Mouse (Mus musculus) left cerebral cortex, adult 2 months (tissue): Measurements from ENCODE around the gene Atg4c. TPM values are rescaled to one million over a fixed set of nuclear protein-coding genes. Genes with fewer than 3 reads are reported as not detected.

Source experiments
- DNase-seq, 2 experiments: peaks; one replicate each; pipeline ENCODE4 v3.0.0; 2021 to 2022; ENCODE audit warnings: low spot score in 2 of 2, mixed read lengths in 1 of 2; ENCODE audit errors: extremely low spot score in 1 of 2
- H3K27ac ChIP-seq: fragments of 200-600 bp; 2 replicates; pipeline ENCODE4 v1.8.1; 2022
- H3K4me3 ChIP-seq: fragments of 200-600 bp; 2 replicates; pipeline ENCODE4 v1.8.1; 2022
- CTCF ChIP-seq: fragments of 200-600 bp; IDR thresholded peaks from 2 replicates; pipeline ENCODE4 v1.8.1; 2022; ENCODE audit warnings: antibody characterized with exemption, mild to moderate bottlenecking, moderate library complexity
- intact Hi-C: fragments of 180-260 bp; cut with DNase I; formaldehyde crosslinking; loops from one replicate; pipeline ENCODE4 v1.15.1; 2025
- long read RNA-seq, 2 experiments: library from polyadenylated mRNA; stranded (forward); transcript quantifications; one replicate each; pipeline ENCODE4 v2.0.0; 2021; ENCODE audit warnings: borderline mapping rate in 2 of 2
- total RNA-seq, 2 experiments: library from RNA; stranded (reverse); gene quantifications; 2 replicates each; pipeline ENCODE4 v1.2.3; 2021

Atg4c gene
- 10 to 100 TPM; 44.8 to 46.8 TPM for total RNA-seq
- long read RNA-seq, experiment 1, transcript Atg4c-201 (11 exons, 3,178 nt), result major isoform, 27 of 51 reads
- long read RNA-seq, experiment 1, partial matches to known transcripts, result 3 of 51 reads
- long read RNA-seq, experiment 1, other reads (novel, unspliced or antisense), result 21 of 51 reads
- long read RNA-seq, experiment 2, transcript Atg4c-203 (11 exons, 2,792 nt), result minor isoform, 6 of 50 reads
- long read RNA-seq, experiment 2, transcript Atg4c-201 (11 exons, 3,178 nt), result major isoform, 30 of 50 reads
- long read RNA-seq, experiment 2, partial matches to known transcripts, result 2 of 50 reads
- long read RNA-seq, experiment 2, other reads (novel, unspliced or antisense), result 12 of 50 reads

DNA sequence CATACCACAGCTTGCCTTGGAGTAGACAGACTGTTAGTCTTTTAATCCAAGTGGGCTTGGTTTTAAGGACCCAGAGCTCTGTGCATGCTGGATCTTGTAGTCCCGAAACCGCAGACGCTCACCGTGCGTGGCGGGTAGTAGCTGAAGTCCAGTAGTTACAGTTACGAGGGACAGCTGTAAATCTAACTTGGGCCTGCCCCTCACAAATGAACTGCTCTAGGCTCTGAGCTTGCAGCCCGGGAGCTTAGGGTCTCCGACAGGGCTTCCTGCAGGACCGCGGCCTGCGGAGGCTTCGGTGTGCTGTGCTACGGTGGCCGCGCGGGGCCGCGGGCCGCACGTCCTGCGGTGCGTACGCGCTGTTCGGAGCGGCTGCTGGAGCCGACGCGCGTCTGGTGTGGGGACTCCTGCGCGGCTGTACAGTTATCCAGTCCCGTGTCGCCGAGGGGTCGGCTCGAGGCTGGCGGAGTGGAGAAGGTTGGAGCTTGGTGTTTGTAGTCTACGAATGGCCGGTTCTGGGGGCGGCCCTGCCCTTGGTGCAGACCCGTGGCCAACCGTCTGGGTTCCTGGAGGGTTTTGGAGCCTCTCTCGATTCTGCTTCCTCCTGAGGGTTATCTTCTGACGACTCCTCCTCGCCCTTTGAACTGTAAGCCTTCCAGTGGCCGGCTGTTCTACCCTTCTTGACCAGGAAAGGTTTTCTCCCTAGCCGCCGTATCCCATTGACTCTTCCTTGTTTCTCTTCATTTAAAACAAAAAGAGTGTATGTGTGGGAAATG is at the start of gene Atg4c:
TSS of gene Atg4c (plus strand) at position 125 of the 773 bp plus-strand sequence.
- TF ChIP-seq CTCF, result no peak
- Histone ChIP-seq H3K27ac (peak within 1 kb of the TSS; percentile 97), H3K4me3 (peak within 1 kb of the TSS; percentile 85)
- DNase-seq, result peak; percentile 87 to 88
- intact Hi-C loops, result loop anchor here (5.0 kb wide), 1 partner anchor 272 kb away; the partner anchor contains the start of gene Usp1

DNA sequence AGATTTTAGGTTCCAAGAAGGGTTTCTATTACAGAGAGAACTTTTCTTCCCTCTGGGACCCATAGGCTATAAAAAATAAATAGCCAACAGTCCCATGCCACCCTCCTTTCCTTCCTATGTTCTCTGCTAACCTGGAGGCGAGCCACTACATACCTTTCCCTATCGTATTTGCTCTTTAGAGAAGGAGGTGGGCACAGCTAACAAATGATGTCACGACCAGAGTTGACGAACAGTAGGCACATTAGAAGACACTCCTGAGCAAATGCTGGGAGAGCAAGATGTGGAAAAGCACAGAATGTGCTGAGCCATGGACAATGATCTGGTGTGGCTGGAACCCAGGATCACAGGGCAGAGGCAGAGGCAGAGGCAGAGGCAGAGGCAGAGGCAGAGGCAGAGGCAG is 42.3 kb upstream of the Atg4c start:
- no peak for DNase-seq
- no peak for TF ChIP-seq CTCF
- intact Hi-C loops, result no loop called here
- Histone ChIP-seq H3K4me3 (no peak overlapping the region), H3K27ac (no peak overlapping the region)

DNA sequence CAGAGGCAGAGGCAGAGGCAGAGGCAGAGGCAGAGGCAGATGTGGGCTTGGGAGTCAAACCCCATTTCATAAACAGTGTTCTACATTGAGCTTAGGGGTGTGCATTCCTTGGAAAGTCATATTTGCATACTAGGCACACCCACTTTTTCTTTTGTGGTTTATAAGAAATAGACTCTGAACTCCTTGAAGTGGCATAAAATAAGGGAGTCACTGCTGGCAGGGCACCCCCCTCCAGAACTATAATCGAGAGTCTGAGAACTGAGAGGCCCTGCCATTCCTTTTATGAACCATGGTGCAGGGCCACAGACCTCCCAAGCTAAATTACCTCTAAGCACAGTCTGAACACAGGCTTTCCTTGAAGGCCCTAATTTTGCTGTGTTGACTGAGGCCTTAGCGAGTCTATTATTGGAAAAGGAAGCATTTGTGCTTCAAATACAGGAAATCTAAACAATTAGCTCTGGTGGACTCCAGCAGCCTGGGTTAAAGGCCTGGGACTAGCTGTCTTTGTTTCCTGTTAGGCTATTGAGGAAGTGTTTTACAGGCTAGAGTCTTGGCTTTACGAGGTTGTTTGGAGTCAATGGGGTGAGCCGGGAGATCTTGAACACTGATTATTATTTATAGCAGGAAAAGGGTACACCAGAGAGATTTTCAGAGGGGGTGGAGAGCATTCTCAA is 41.7 kb upstream of the Atg4c start:
- DNase-seq, result no peak
- no peak for TF ChIP-seq CTCF
- intact Hi-C loops, result no loop called here
- H3K27ac ChIP-seq, result no peak overlapping the region
- H3K4me3 ChIP-seq, result no peak overlapping the region

DNA sequence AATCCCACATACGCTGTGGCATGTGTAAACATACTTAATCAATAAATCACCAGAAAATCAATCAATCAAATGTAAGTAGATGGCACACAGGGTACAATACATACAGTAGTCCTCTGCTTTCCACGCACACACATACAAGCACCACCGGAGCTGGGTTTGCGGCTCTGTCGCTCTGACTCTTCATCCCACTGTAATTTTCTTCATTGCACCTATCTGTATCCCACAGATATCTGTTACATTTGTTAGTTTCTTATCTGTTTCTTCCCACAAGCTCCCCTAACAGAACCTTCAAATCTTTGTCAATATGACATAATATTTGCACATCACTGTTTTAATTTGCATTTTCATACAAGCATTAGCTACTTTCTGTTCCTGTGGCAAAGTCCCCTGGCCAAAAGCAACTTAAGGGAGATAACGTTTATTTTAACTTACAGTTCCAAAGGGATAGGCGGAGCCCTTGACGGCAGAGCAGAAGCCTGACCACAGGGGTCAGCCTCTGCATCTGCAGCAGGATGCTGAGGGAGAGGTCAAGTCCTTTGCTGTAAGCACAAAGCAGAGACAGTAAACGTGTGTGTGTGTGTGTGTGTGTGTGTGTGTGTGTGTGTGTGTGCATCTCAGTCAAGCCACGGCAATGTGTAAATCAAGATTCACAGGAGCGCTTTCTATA is 37.0 kb upstream of the Atg4c start:
- intact Hi-C loops, result no loop called here
- Histone ChIP-seq H3K27ac (no peak overlapping the region), H3K4me3 (no peak overlapping the region)
- no peak for DNase-seq
- no peak for TF ChIP-seq CTCF

DNA sequence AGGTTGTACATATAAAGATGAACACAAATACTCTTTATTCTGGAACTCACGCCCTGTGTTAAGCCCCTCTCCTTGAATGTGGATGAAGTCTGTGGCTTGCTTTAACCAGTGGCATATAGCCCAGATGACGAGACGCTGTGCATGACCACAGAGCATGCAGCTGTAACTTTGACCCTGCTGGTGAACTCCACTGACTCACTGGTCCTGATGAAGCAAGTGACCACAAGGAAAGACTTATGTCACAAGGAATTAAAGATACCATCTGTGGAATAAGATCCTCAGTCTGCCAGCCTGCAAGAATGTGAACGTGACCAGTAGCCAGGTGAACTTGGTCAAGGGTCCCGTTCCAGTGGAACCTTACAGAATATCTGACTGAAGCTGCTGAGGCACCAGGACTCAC is 35.2 kb upstream of the Atg4c start:
- Histone ChIP-seq H3K27ac (no peak overlapping the region), H3K4me3 (no peak overlapping the region)
- DNase-seq, result no peak
- TF ChIP-seq CTCF, result no peak
- intact Hi-C loops, result no loop called here

DNA sequence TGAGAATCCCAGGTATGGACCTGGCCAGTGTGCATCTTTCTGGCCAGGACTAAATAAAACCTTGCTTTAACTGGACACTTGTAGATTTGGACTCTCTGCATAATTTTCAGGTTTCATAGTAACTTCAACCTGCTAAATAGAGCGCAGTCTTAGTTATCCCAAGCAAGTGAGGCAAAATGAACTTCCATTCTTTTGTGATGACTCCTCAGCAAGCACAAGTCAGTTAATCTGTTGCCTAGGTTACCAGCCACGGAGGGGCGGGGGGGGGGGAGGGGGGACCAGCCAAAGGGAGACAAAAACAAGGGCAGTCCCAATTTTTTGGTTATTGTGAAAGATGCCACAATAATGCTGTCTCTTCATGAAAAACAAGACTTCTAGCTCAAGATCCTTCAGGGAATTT is 33.3 kb upstream of the Atg4c start:
- no peak overlapping the region for H3K27ac ChIP-seq
- TF ChIP-seq CTCF, result no peak
- no peak overlapping the region for H3K4me3 ChIP-seq
- intact Hi-C loops, result no loop called here
- no peak for DNase-seq

DNA sequence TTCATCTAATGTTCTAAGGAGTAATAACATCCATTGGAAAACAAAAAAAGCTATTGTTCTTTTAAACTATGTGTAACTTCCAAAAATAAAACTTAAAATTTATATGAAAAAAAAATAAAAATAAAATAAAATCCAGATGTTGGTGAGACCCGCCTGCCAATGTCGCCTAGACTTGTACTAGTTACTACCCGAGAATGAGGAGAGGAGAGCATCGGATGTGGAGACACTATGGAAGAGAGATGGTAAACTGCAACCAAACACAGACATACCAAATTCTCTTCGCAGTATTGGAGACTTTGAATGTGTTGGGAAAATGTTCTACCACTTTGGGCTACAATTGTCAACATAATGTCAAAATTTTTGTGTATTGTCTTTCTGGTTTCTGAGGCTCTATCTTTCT is 32.8 kb upstream of the Atg4c start:
- no peak overlapping the region for H3K4me3 ChIP-seq
- DNase-seq, result no peak
- no peak overlapping the region for H3K27ac ChIP-seq
- TF ChIP-seq CTCF, result no peak
- intact Hi-C loops, result no loop called here

DNA sequence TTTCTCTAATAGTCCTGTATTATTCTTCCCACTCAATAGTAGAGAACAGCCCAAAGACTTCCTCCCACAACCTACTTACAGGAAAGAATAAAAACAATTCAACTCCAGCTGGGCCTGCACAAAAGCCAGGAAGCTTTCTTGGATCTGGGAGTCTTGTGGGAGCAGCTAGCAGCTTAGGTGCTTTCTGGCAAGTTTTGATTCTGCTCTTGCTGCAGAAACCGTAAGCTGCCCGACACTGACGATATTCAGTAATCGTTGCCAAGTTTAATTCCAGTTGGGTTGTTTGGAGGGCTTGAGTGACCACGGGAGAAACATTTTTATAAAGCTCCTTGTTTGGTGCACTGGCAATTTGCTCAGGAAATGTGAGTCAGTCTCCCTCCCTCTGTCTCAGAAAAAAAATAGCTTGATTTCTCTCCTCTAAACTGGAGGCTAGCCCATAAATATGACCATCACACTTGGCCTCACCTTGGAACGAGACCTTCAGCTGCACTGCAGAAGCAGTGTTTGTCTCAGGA is 32.2 kb upstream of the Atg4c start:
- intact Hi-C loops, result no loop called here
- peak; percentile 14 to 16 for DNase-seq

DNA sequence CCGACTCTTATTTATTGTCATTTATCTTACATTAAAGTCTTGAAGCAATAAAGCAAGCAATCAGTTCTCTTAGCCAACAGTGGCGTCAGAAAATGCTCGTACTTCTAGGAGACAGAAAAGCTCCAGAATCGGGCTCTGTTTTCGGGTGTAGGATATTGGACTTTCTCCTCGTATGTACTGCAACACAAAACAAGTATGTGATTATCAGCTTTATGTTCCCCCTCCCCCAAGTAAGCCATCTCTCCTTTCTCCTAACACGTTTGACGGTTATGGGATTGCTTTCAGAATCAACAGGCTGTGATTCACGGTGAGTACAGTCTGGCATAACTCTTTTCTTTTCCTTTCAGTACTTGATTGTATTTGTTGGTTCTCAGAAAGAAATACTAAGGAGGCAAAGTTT is 30.7 kb upstream of the Atg4c start:
- no peak overlapping the region for H3K27ac ChIP-seq
- no peak overlapping the region for H3K4me3 ChIP-seq
- intact Hi-C loops, result no loop called here
- no peak for TF ChIP-seq CTCF
- DNase-seq, result no peak

More for the DNA sequence above, 32.2 kb upstream of the Atg4c start:
- no peak overlapping the region for H3K27ac ChIP-seq
- TF ChIP-seq CTCF, result no peak
- no peak overlapping the region for H3K4me3 ChIP-seq

DNA sequence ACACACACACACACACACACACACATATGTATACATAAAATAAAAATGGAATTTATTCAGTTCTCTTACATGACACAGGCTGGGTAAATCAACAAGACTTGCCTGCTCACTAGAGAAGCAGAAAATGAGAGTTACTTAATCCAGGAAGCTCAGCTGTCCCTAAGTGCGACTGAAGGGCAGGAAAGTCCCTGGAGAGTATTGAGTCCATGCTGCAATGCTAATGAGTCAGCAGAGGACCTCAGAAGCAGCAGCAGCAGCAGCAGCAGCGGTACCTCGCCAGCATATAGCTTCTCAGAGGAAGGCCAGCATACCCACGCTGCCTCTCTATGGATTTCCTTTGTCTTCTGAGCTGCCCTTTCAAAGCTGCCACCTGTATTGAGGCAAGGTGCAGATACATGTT is 30.2 kb upstream of the Atg4c start:
- intact Hi-C loops, result no loop called here
- no peak for DNase-seq
- no peak for TF ChIP-seq CTCF
- Histone ChIP-seq H3K4me3 (no peak overlapping the region), H3K27ac (no peak overlapping the region)

DNA sequence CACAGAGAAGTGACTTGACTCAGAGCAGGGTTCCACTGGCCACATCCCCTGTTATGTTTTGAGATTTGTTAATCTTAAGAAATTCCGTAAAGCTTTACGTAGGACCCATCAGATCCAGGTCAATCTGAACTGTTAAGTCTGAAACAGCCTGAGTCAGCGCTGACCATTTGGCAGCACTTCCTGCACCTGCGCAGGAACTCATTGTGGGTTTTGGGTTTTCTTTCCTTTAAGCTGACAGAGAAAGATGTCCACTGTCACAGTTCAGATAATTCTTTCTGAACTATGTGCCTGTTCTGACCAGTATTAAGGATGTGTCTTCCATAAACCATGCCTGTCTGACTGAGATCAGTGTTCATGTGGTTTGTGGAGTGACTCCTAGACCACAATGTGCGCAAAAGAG is 24.9 kb upstream of the Atg4c start:
- intact Hi-C loops, result no loop called here
- Histone ChIP-seq H3K4me3 (no peak overlapping the region), H3K27ac (no peak overlapping the region)
- DNase-seq, result no peak
- no peak for TF ChIP-seq CTCF
